Mouse (Mus musculus): Measurements from ENCODE around the gene Gtse1.

- no peak for TF ChIP-seq CTCF (conservative IDR thresholded peaks at IDR 0.05; ENCODE audit: low read length)
- no peak for TF ChIP-seq NANOG (IDR thresholded peaks at IDR 0.05; ENCODE audit: borderline replicate concordance, low read length)
- TF ChIP-seq POU5F1 (IDR thresholded peaks at IDR 0.05; ENCODE audit: borderline replicate concordance, low read length) = no peak
Measured at GRCm38 (mm10) chr15:85909931-85910330, 50.4 kb downstream of the Gtse1 start.

Measured in E14TG2a.4 (cell line).